Comparison of ENCODE assay signal across 30 mouse cellular contexts in genomic region chr10:93279062-93279461, GRCm38 (mm10). TPM values are rescaled to one million over a fixed set of nuclear protein-coding genes. Genes with fewer than 3 reads are reported as not detected.
A peak's percentile ranks its signal among the peaks of the same experiment; 100 is the strongest.
DNase-seq lines count a peak whose midpoint lies in the region; ATAC-seq and TF ChIP-seq lines count a peak whose summit lies in the region.
"Had no signal": no experiment of that assay in that cellular context is flagged by ENCODE, and none has a peak within 500 bp of the region (broad histone marks: within the 10 kb centered on the region; RNA-seq: fewer than 3 reads in every experiment).

No protein-coding gene starts in this region.

- no peak for TF ChIP-seq CTCF in testis, adult 2 months (IDR thresholded peaks at IDR 0.05; ENCODE audit: control insufficient read depth, insufficient read depth, insufficient replicate concordance, low read depth, low read length)

- H3K4me3 ChIP-seq in testis, adult 2 months (ENCODE audit: control insufficient read depth, low read depth, low read length) = 0 out of 2 replicates have a peak overlapping the region, but pooled peaks have one; percentile 15
- H3K4me3 ChIP-seq: embryonic facial prominence, embryonic 10.5 days; embryonic facial prominence, embryonic 13.5 days; erythroblast, embryonic 14.5 days; forebrain, embryonic 12.5 days; forebrain, embryonic 15.5 days; heart, adult 2 months; heart, embryonic 15.5 days; hindbrain, embryonic 12.5 days; hindbrain, embryonic 15.5 days had no signal

- DNase-seq in cerebellum, adult 9-11 months = peak; percentile 24
- DNase-seq in cerebellum, adult 18-20 months = no peak
- no peak for DNase-seq in testis, postnatal 10 days (ENCODE audit: low spot score)
- DNase-seq in R1 (ENCODE audit: low read depth, low spot score) = peak; percentile 95
- DNase-seq in frontal cortex, adult 2 months (ENCODE audit: extremely low spot score in 1 of 2, low spot score in 1 of 2) = no peak
- DNase-seq in right cerebral cortex, adult 2 months (ENCODE audit: low spot score in 2 of 2) = no peak
- DNase-seq: adrenal gland, adult 8-10 months; adrenal gland, postnatal 25 days; cerebellum, adult 2 months; cerebellum, postnatal 10 days; cerebellum, postnatal 36 days; embryo, embryonic 11 days; gastrocnemius, postnatal 10 days; gastrocnemius, postnatal 36 days; heart, adult 2 months; heart, postnatal 10 days had no signal

- ATAC-seq in monocyte, adult 5-6 weeks (replicated peaks; ENCODE audit: insufficient number of reproducible peaks, low FRiP score, low TSS enrichment, poor library complexity, severe bottlenecking) = peak; percentile 76
- ATAC-seq: activated CD4-positive, CD25-positive, alpha-beta regulatory T cell, adult 4 months; forebrain, embryonic 15.5 days; intestine, postnatal 0 days; Patski had no signal

- no peaks in the 10 kb centered on the region for H3K36me3 ChIP-seq in testis, adult 2 months (ENCODE audit: control insufficient read depth, insufficient read depth, low read length)
- H3K36me3 ChIP-seq: forebrain, embryonic 12.5 days; forebrain, embryonic 15.5 days; G1E; hindbrain, embryonic 12.5 days; hindbrain, embryonic 15.5 days had no signal

- H3K27me3 ChIP-seq in testis, adult 2 months (ENCODE audit: control insufficient read depth, insufficient read depth, low read length) = no peaks in the 10 kb centered on the region
- H3K27me3 ChIP-seq: embryonic facial prominence, embryonic 13.5 days; forebrain, embryonic 12.5 days; forebrain, embryonic 15.5 days; heart, embryonic 15.5 days; hindbrain, embryonic 12.5 days; hindbrain, embryonic 15.5 days; Patski had no signal

- H3K27ac ChIP-seq in testis, adult 2 months (ENCODE audit: control insufficient read depth, insufficient read depth, low read depth, low read length) = no peak overlapping the region
- H3K27ac ChIP-seq: embryonic facial prominence, embryonic 10.5 days; embryonic facial prominence, embryonic 13.5 days; forebrain, embryonic 12.5 days; forebrain, embryonic 15.5 days; heart, adult 2 months; heart, embryonic 15.5 days; hindbrain, embryonic 12.5 days; hindbrain, embryonic 15.5 days had no signal

- no peaks in the 10 kb centered on the region; the same call in 1 of the 2 replicates for H3K4me1 ChIP-seq in testis, adult 2 months (ENCODE audit: control insufficient read depth, insufficient read depth, low read length)

- TF ChIP-seq POLR2A in testis, adult 2 months (IDR thresholded peaks at IDR 0.05; ENCODE audit: control insufficient read depth, low read depth, low read length) = no peak

RNA-seq across cellular contexts. Expression of gene Elk3, which starts 31.9 kb away (rescaled TPM):
- polyA plus RNA-seq in testis, adult 2 months (2012; rRNA removed) = 2.2 and 2.9 TPM in 2 replicates
- total RNA-seq in monocyte, adult 5-6 weeks (2017) = 46.4 to 62.2 TPM (median 61.7 TPM) in 3 replicates
- 8.0 and 8.4 TPM in 2 replicates for polyA plus RNA-seq in frontal cortex, adult 2 months (2012; rRNA removed)
- polyA plus RNA-seq: G1E had no signal

Comparison
In these comparisons a context has a peak if more than half of its experiments do, and no peak if none do; other contexts are left out.
1. DNase-seq: peak in cerebellum, adult 9-11 months (single experiment) and R1 (single experiment); none in cerebellum, adult 18-20 months (0 of 2), testis, postnatal 10 days (single experiment), frontal cortex, adult 2 months (0 of 2) and right cerebral cortex, adult 2 months (0 of 2).